ENCODE assay signal across 24 mouse cellular contexts in the genomic region with DNA sequence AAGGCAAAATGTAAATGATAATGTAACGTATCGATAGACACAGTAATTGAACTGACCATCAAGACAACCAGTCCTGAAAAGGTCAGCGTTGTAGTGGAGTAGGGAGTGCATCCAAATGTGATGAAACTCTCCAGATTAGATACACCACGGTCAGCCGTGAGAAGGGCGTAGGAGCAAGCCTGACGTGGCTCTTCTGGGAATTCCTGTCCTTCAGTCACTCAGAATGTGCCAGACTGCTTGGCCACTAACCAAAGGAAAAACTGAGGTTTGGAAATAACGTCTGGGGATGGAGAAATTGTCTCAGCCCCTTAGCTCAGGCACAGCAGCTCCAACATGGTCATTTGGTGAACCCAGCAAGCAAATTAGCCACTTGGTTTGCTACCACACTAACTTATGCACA.
DNase-seq lines count a peak whose midpoint lies in the region.
"Had no signal": no experiment of that assay in that cellular context is flagged by ENCODE, and none has a peak within 500 bp of the region (broad histone marks: within the 10 kb centered on the region; RNA-seq: fewer than 3 reads in every experiment).

No protein-coding gene starts in this region.

- H3K27ac ChIP-seq in heart, embryonic 10.5 days = no peak overlapping the region
- H3K27ac ChIP-seq: embryonic facial prominence, embryonic 10.5 days; forebrain, embryonic 10.5 days; heart, embryonic 13.5 days; hindbrain, embryonic 10.5 days; intestine, embryonic 15.5 days; limb, embryonic 13.5 days; liver, embryonic 12.5 days had no signal

- intact Hi-C loops in heart, postnatal 10 days (cut with DNase I) = no loop called here
- intact Hi-C loops in left cerebral cortex, postnatal 14 days (cut with DNase I) = no loop called here

- WGBS in heart, embryonic 10.5 days = 67% methylated on average over 8 of the region's 8 CpGs

- no peaks in the 10 kb centered on the region for H3K27me3 ChIP-seq in heart, embryonic 10.5 days (ENCODE audit: insufficient read depth, poor library complexity, severe bottlenecking)
- H3K27me3 ChIP-seq: heart, embryonic 13.5 days; intestine, embryonic 15.5 days; limb, embryonic 13.5 days; liver, embryonic 12.5 days had no signal

- no peaks in the 10 kb centered on the region for H3K36me3 ChIP-seq in heart, embryonic 10.5 days
- H3K36me3 ChIP-seq: forebrain, embryonic 10.5 days; G1E; heart, embryonic 13.5 days; intestine, embryonic 15.5 days; limb, embryonic 13.5 days; liver, embryonic 12.5 days had no signal

- H3K4me1 ChIP-seq in heart, embryonic 10.5 days = no peaks in the 10 kb centered on the region
- H3K4me1 ChIP-seq: embryonic facial prominence, embryonic 10.5 days; forebrain, embryonic 10.5 days; heart, embryonic 13.5 days; hindbrain, embryonic 10.5 days; intestine, embryonic 15.5 days; limb, embryonic 13.5 days; liver, embryonic 12.5 days had no signal

- no peak overlapping the region for H3K4me3 ChIP-seq in heart, embryonic 10.5 days
- H3K4me3 ChIP-seq: embryonic facial prominence, embryonic 10.5 days; forebrain, embryonic 10.5 days; heart, embryonic 13.5 days; hindbrain, embryonic 10.5 days; intestine, embryonic 15.5 days; limb, embryonic 13.5 days; liver, embryonic 12.5 days had no signal

- H3K9me3 ChIP-seq in heart, embryonic 10.5 days = no peaks in the 10 kb centered on the region
- H3K9me3 ChIP-seq: embryonic facial prominence, embryonic 10.5 days; forebrain, embryonic 10.5 days; heart, embryonic 13.5 days; hindbrain, embryonic 10.5 days; intestine, embryonic 15.5 days; limb, embryonic 13.5 days; liver, embryonic 12.5 days had no signal

- peak; percentile 92 for DNase-seq in heart, adult 11 months
- no peak for DNase-seq in heart, embryonic 10.5 days (ENCODE audit: low spot score)
- DNase-seq in Muller cell, postnatal 12 days (ENCODE audit: inconsistent ontology term) = peak; percentile 47
- peak; percentile 42 for DNase-seq in adipocyte (ENCODE audit: low spot score)
- DNase-seq in heart, postnatal 10 days = peak; percentile 16 to 25
- no peak for DNase-seq in right cerebral cortex, adult 2 months (ENCODE audit: low spot score in 2 of 2)
- no peak for DNase-seq in spleen, postnatal 10 days (ENCODE audit: low spot score in 2 of 2)
- no peak for DNase-seq in left cerebral cortex, postnatal 14 days (ENCODE audit: low spot score in 2 of 2)
- DNase-seq: B cell, adult 2 months; cerebellum, adult 9-10 months; gastrocnemius, postnatal 25 days; kidney, adult 8-10 months; kidney, postnatal 10 days; layer of hippocampus, postnatal 36 days; lung, postnatal 14 days; midbrain, embryonic 14.5 days had no signal

Comparison
In these comparisons a context has a peak if more than half of its experiments do, and no peak if none do; other contexts are left out.
1. DNase-seq: peak in heart, adult 11 months (single experiment), Muller cell, postnatal 12 days (single experiment), adipocyte (single experiment) and heart, postnatal 10 days (2 of 2); none in heart, embryonic 10.5 days (single experiment), right cerebral cortex, adult 2 months (0 of 2), spleen, postnatal 10 days (0 of 2) and left cerebral cortex, postnatal 14 days (0 of 2).